Comparison of ENCODE assay signal across 25 mouse cellular contexts in genomic region chr4:132245643-132246042, GRCm38 (mm10). TPM values are rescaled to one million over a fixed set of nuclear protein-coding genes. Genes with fewer than 3 reads are reported as not detected.
DNase-seq lines count a peak whose midpoint lies in the region; ATAC-seq lines count a peak whose summit lies in the region.
"Had no signal": no experiment of that assay in that cellular context is flagged by ENCODE, and none has a peak within 500 bp of the region (broad histone marks: within the 10 kb centered on the region; RNA-seq: fewer than 3 reads in every experiment).

No protein-coding gene starts in this region.

- no peak overlapping the region for H3K4me3 ChIP-seq in heart, embryonic 16.5 days (ENCODE audit: low read length)
- H3K4me3 ChIP-seq in liver, embryonic 13.5 days (replicated peaks): no peak overlapping the region
- H3K4me3 ChIP-seq: embryonic facial prominence, embryonic 12.5 days; liver, embryonic 15.5 days had no signal

- H3K36me3 ChIP-seq in heart, embryonic 16.5 days (ENCODE audit: control insufficient read depth, insufficient read depth): peaks cover 42% of the 10 kb centered on the region
- peaks cover 84% of the 10 kb centered on the region for H3K36me3 ChIP-seq in liver, embryonic 13.5 days

- DNase-seq in heart, adult 8-10 months (ENCODE audit: low spot score): no peak
- DNase-seq in thymus, postnatal 14 days: peak; percentile 21
- no peak for DNase-seq in thymus, postnatal 25 days
- no peak for DNase-seq in liver, embryonic 13.5 days
- no peak for DNase-seq in right cerebral cortex, postnatal 14 days
- no peak for DNase-seq in urinary bladder, postnatal 25 days (ENCODE audit: low spot score)
- DNase-seq: adrenal gland, postnatal 14 days; cerebellum, adult 2 months; cerebellum, postnatal 25 days; forebrain, postnatal 0 days; gastrocnemius, postnatal 14 days; heart, adult 11 months; kidney, adult 9 months; kidney, postnatal 14 days; layer of hippocampus, postnatal 36 days; right cerebral cortex, postnatal 4 days had no signal

- ATAC-seq in heart, embryonic 16.5 days (replicated peaks; ENCODE audit: extremely low read depth, insufficient read depth, low FRiP score): no peak
- no peak for ATAC-seq in liver, embryonic 13.5 days (ENCODE audit: low read depth)
- ATAC-seq: forebrain, postnatal 0 days; hindbrain, embryonic 16.5 days; intestine, embryonic 16.5 days; lung, postnatal 0 days had no signal

- H3K4me1 ChIP-seq in heart, embryonic 16.5 days (ENCODE audit: control insufficient read depth, insufficient read depth, low read length): peaks cover 12% of the 10 kb centered on the region; the same call in 1 of the 2 replicates
- peaks cover 49% of the 10 kb centered on the region for H3K4me1 ChIP-seq in liver, embryonic 13.5 days (replicated peaks)
- H3K4me1 ChIP-seq: embryonic facial prominence, embryonic 12.5 days had no signal

- no peak overlapping the region for H3K4me2 ChIP-seq in heart, embryonic 16.5 days (ENCODE audit: low read depth, low read length)
- H3K4me2 ChIP-seq in liver, embryonic 13.5 days: no peak overlapping the region
- H3K4me2 ChIP-seq: embryonic facial prominence, embryonic 12.5 days; liver, embryonic 15.5 days; midbrain, embryonic 11.5 days had no signal

- 90% methylated on average over 3 of the region's 3 CpGs for WGBS in heart, embryonic 16.5 days
- WGBS in liver, embryonic 13.5 days (ENCODE audit: insufficient replicate concordance): 67% methylated on average over 3 of the region's 3 CpGs

- H3K27ac ChIP-seq in heart, embryonic 16.5 days (ENCODE audit: low read length): peak overlapping the region; percentile 48; the same call in 1 of the 2 replicates
- 0 out of 2 replicates have a peak overlapping the region, but pooled peaks have one; percentile 7 for H3K27ac ChIP-seq in liver, embryonic 13.5 days
- H3K27ac ChIP-seq: embryonic facial prominence, embryonic 12.5 days; macrophage had no signal

- no peaks in the 10 kb centered on the region for H3K9me3 ChIP-seq in heart, embryonic 16.5 days (replicated peaks; ENCODE audit: control insufficient read depth, low read length)
- no peaks in the 10 kb centered on the region for H3K9me3 ChIP-seq in liver, embryonic 13.5 days (replicated peaks)
- H3K9me3 ChIP-seq: embryonic facial prominence, embryonic 12.5 days; liver, embryonic 15.5 days had no signal

- H3K27me3 ChIP-seq in heart, embryonic 16.5 days (ENCODE audit: control insufficient read depth, insufficient read depth, low read length): no peaks in the 10 kb centered on the region
- no peaks in the 10 kb centered on the region for H3K27me3 ChIP-seq in liver, embryonic 13.5 days
- H3K27me3 ChIP-seq: embryonic facial prominence, embryonic 12.5 days; liver, embryonic 15.5 days had no signal

- no peak overlapping the region for H3K9ac ChIP-seq in heart, embryonic 16.5 days (ENCODE audit: low read length)
- no peak overlapping the region for H3K9ac ChIP-seq in liver, embryonic 13.5 days
- H3K9ac ChIP-seq: embryonic facial prominence, embryonic 12.5 days; forebrain, postnatal 0 days; liver, embryonic 15.5 days had no signal

RNA-seq across cellular contexts. Expression of gene Gmeb1, which starts 15.8 kb away (rescaled TPM):
- polyA plus RNA-seq in heart, embryonic 16.5 days (2015; fragmentation: Nextera tagmentation; extraction: Ambion mirVana): 26.8 TPM in 2 replicates
- 10 to 100 TPM in 1 of 4 experiments, 1 to 10 TPM in 3; 8.6 to 11.5 (median 9.1) TPM for total RNA-seq in heart, adult 8-10 months (2022)
- 16.9 and 17.3 TPM in 2 replicates for polyA plus RNA-seq in liver, embryonic 13.5 days (2015; fragmentation: Nextera tagmentation; extraction: Ambion mirVana)

RNA-seq across cellular contexts. Expression of gene Taf12, which starts 28.5 kb away (rescaled TPM):
- 30.0 and 35.3 TPM in 2 replicates for polyA plus RNA-seq in heart, embryonic 16.5 days (2015; fragmentation: Nextera tagmentation; extraction: Ambion mirVana)
- total RNA-seq in heart, adult 8-10 months (2022): 10 to 100 TPM; 29.4 to 35.8 (median 33.0) TPM
- 53.3 and 62.2 TPM in 2 replicates for polyA plus RNA-seq in liver, embryonic 13.5 days (2015; fragmentation: Nextera tagmentation; extraction: Ambion mirVana)

RNA-seq across cellular contexts. Expression of gene Ythdf2, which starts 33.5 kb away (rescaled TPM):
- 61.6 and 61.7 TPM in 2 replicates for polyA plus RNA-seq in heart, embryonic 16.5 days (2015; fragmentation: Nextera tagmentation; extraction: Ambion mirVana)
- 10 to 100 TPM; 23.8 to 27.1 (median 26.5) TPM for total RNA-seq in heart, adult 8-10 months (2022)
- 40.3 and 48.5 TPM in 2 replicates for polyA plus RNA-seq in liver, embryonic 13.5 days (2015; fragmentation: Nextera tagmentation; extraction: Ambion mirVana)

RNA-seq across cellular contexts. Expression of gene Rab42, which starts 57.5 kb away (rescaled TPM):
- 2.1 and 2.6 TPM in 2 replicates for polyA plus RNA-seq in heart, embryonic 16.5 days (2015; fragmentation: Nextera tagmentation; extraction: Ambion mirVana)
- 1 to 10 TPM in 2 of 4 experiments, under 1 TPM in 1, not detected in 1; 0.59 to 2.6 (median 1.7) TPM for total RNA-seq in heart, adult 8-10 months (2022)
- 0.44 and 1.2 TPM in 2 replicates for polyA plus RNA-seq in liver, embryonic 13.5 days (2015; fragmentation: Nextera tagmentation; extraction: Ambion mirVana)
- total RNA-seq: hematopoietic stem cell, adult 5-6 weeks had no signal
